Mouse (Mus musculus): Measurements from ENCODE around the gene Isy1. TPM values are rescaled to one million over a fixed set of nuclear protein-coding genes. Genes with fewer than 3 reads are reported as not detected.

Isy1 gene
- polyA plus RNA-seq, 1 experiment from 2014 or later = 26.4 TPM

- H3K9me3 ChIP-seq (ENCODE audit: control insufficient read depth) = no peaks in the 10 kb centered on the region
- no peak overlapping the region for H3K27ac ChIP-seq (ENCODE audit: low read depth, low read length)
- no peak for ATAC-seq
- H3K27me3 ChIP-seq (replicated peaks; ENCODE audit: control insufficient read depth, insufficient read depth, low read length) = no peaks in the 10 kb centered on the region
- peaks cover 35% of the 10 kb centered on the region for H3K36me3 ChIP-seq (ENCODE audit: control insufficient read depth, insufficient read depth)
- WGBS = 80% methylated on average over 6 of the region's 6 CpGs
- H3K4me2 ChIP-seq (replicated peaks; ENCODE audit: low read depth) = no peak overlapping the region
- H3K4me1 ChIP-seq (replicated peaks; ENCODE audit: control insufficient read depth, insufficient read depth, low read length) = no peaks in the 10 kb centered on the region
- no peak for TF ChIP-seq CTCF (IDR thresholded peaks at IDR 0.05; ENCODE audit: low read depth)
- H3K4me3 ChIP-seq (ENCODE audit: low read depth, low read length) = no peak overlapping the region
- no peak overlapping the region for H3K9ac ChIP-seq (ENCODE audit: low read depth, low read length)
Observed at GRCm38 (mm10) chr6:87796251-87796880, 42.2 kb downstream of the Isy1 start.

GRCm38 (mm10) chr6:87795385-87796150 lies 43.0 kb downstream of the Isy1 start:
- no peak overlapping the region for H3K9ac ChIP-seq (ENCODE audit: low read depth, low read length)
- no peak overlapping the region for H3K4me3 ChIP-seq (ENCODE audit: low read depth, low read length)
- ATAC-seq = no peak
- H3K9me3 ChIP-seq (ENCODE audit: control insufficient read depth) = no peaks in the 10 kb centered on the region
- 74% methylated on average over 6 of the region's 6 CpGs for WGBS
- H3K4me2 ChIP-seq (replicated peaks; ENCODE audit: low read depth) = no peak overlapping the region
- peaks cover 1% of the 10 kb centered on the region; the same call in 1 of the 2 replicates for H3K4me1 ChIP-seq (replicated peaks; ENCODE audit: control insufficient read depth, insufficient read depth, low read length)
- TF ChIP-seq CTCF (IDR thresholded peaks at IDR 0.05; ENCODE audit: low read depth) = no peak
- H3K27me3 ChIP-seq (replicated peaks; ENCODE audit: control insufficient read depth, insufficient read depth, low read length) = no peaks in the 10 kb centered on the region
- no peak overlapping the region for H3K27ac ChIP-seq (ENCODE audit: low read depth, low read length)
- H3K36me3 ChIP-seq (ENCODE audit: control insufficient read depth, insufficient read depth) = peaks cover 29% of the 10 kb centered on the region

- Histone ChIP-seq H3K27me3 (replicated peaks; ENCODE audit: control insufficient read depth, insufficient read depth, low read length) (no peaks in the 10 kb centered on the region), H3K27ac (ENCODE audit: low read depth, low read length) (no peak overlapping the region), H3K36me3 (ENCODE audit: control insufficient read depth, insufficient read depth) (peaks cover 29% of the 10 kb centered on the region), H3K4me3 (ENCODE audit: low read depth, low read length) (no peak overlapping the region), H3K9ac (ENCODE audit: low read depth, low read length) (no peak overlapping the region), H3K9me3 (ENCODE audit: control insufficient read depth) (no peaks in the 10 kb centered on the region), H3K4me1 (replicated peaks; ENCODE audit: control insufficient read depth, insufficient read depth, low read length) (peaks cover 5% of the 10 kb centered on the region), H3K4me2 (replicated peaks; ENCODE audit: low read depth) (no peak overlapping the region)
- 89% methylated on average over 10 of the region's 10 CpGs for WGBS
- no peak for ATAC-seq
- no peak for TF ChIP-seq CTCF (IDR thresholded peaks at IDR 0.05; ENCODE audit: low read depth)
Observed at GRCm38 (mm10) chr6:87793821-87794510, 44.6 kb downstream of the Isy1 start.

- H3K9ac ChIP-seq (ENCODE audit: low read depth, low read length) = no peak overlapping the region
- 96% methylated on average over 5 of the region's 5 CpGs for WGBS
Observed at GRCm38 (mm10) chr6:87791826-87792225, 46.8 kb downstream of the Isy1 start.

GRCm38 (mm10) chr6:87790779-87791480 lies 47.7 kb downstream of the Isy1 start:
- Histone ChIP-seq H3K4me1 (replicated peaks; ENCODE audit: control insufficient read depth, insufficient read depth, low read length) (peaks cover 13% of the 10 kb centered on the region), H3K4me3 (ENCODE audit: low read depth, low read length) (no peak overlapping the region), H3K36me3 (ENCODE audit: control insufficient read depth, insufficient read depth) (peaks cover 29% of the 10 kb centered on the region), H3K9ac (ENCODE audit: low read depth, low read length) (no peak overlapping the region), H3K27me3 (replicated peaks; ENCODE audit: control insufficient read depth, insufficient read depth, low read length) (no peaks in the 10 kb centered on the region), H3K4me2 (replicated peaks; ENCODE audit: low read depth) (peak overlapping the region; percentile 3; the same call in 1 of the 2 replicates), H3K9me3 (ENCODE audit: control insufficient read depth) (no peaks in the 10 kb centered on the region), H3K27ac (ENCODE audit: low read depth, low read length) (peak overlapping the region; percentile 95)
- peak; percentile 62 for ATAC-seq
- peak; percentile 22; the same call in 1 of the 2 replicates for TF ChIP-seq CTCF (IDR thresholded peaks at IDR 0.05; ENCODE audit: low read depth)
- 42% methylated on average over 7 of the region's 7 CpGs for WGBS

More at GRCm38 (mm10) chr6:87791826-87792225, 46.8 kb downstream of the Isy1 start:
- peaks cover 29% of the 10 kb centered on the region for H3K36me3 ChIP-seq (ENCODE audit: control insufficient read depth, insufficient read depth)
- H3K9me3 ChIP-seq (ENCODE audit: control insufficient read depth) = no peaks in the 10 kb centered on the region
- no peak overlapping the region for H3K4me3 ChIP-seq (ENCODE audit: low read depth, low read length)
- H3K4me2 ChIP-seq (replicated peaks; ENCODE audit: low read depth) = no peak overlapping the region
- no peak overlapping the region for H3K27ac ChIP-seq (ENCODE audit: low read depth, low read length)
- no peaks in the 10 kb centered on the region for H3K27me3 ChIP-seq (replicated peaks; ENCODE audit: control insufficient read depth, insufficient read depth, low read length)
- no peak for TF ChIP-seq CTCF (IDR thresholded peaks at IDR 0.05; ENCODE audit: low read depth)
- ATAC-seq = no peak
- H3K4me1 ChIP-seq (replicated peaks; ENCODE audit: control insufficient read depth, insufficient read depth, low read length) = peaks cover 13% of the 10 kb centered on the region
